Mouse (Mus musculus) A20 (cell line): ENCODE results near the gene 1300017J02Rik.

Source experiments
- DNase-seq: peaks from one replicate; pipeline ENCODE4 v3.0.0-alpha.2; 2011; ENCODE audit warnings: low read depth, low spot score

Gene 1300017J02Rik

DNA sequence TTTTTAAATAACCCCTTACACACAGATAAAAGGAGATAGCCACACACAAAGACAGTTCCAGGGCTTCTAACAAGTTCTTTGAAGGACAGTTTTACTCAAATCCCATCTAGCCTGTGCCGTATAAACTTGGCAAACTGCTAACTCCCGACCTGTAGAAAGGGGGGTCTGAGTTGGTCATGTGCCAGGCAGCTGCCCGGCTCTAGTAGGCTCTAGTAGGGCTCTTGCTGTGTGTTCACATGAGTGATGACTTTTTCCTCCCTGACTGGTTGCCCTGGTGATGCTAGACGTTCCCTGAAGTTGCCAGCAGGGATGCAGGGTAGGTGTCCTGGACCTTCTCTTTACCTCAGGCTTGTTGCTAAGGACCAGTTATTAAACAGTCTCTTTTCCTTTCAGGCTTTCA, 33.8 kb downstream of the 1300017J02Rik start:
- no peak for DNase-seq

DNA sequence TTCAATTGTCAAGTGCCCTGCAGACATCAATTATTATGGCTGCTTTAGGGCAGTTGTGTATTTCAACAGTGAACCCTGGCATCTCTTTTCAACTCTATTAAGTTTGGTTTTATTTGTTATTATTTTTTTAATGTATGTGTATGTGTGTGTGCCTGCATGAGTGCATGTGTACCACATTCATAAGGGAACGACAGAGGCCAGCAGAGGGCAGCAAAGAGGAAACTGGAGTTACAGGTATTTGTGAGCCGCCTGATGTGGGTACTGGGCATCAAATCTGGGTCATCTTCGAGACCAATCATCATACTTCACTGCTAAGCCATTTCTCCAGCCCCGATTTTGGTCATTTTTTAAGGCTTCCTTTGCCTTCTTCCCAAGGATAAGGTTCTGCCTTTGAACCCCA, 39.1 kb downstream of the 1300017J02Rik start:
- peak; percentile 14 for DNase-seq

DNA sequence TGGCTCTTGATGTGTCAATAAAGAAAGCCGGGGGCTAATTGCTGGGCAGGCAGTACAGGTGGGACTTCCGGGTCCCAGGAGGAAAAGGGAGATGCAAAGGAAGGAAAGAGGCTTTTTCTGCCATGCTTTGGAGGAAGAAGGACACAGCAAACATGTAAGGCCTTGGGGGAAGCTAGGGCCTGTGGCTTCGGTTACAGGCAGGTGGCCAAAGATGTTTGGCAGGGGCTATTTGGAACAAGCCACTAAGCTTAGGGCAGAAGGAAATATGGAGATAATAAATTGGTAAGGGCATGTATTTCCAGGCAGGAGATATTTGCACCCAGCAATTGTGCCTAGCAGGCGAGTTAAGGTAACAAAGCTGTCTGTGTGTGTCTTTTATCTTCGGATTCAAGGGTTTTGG, 52.0 kb downstream of the 1300017J02Rik start:
- DNase-seq = no peak

DNA sequence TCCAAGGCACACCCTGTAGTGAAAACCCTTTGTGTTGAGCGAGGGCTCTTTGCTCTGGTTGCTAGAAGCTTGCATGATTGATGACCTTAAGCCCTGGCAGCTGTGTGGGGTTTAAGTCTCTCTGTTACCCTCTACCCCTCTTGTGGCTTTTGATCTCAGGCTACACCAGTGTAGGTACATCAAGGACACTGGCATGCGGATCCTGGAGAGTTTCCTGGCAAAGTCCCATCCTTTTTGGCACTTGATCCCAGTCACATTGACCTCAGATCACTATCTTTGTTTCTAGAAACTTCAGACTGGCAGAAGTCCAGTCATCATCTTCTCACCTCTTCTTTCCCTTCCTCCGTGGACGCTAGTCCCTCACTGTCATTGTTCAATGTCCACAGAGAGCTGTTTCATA, 56.3 kb downstream of the 1300017J02Rik start:
- DNase-seq = no peak

DNA sequence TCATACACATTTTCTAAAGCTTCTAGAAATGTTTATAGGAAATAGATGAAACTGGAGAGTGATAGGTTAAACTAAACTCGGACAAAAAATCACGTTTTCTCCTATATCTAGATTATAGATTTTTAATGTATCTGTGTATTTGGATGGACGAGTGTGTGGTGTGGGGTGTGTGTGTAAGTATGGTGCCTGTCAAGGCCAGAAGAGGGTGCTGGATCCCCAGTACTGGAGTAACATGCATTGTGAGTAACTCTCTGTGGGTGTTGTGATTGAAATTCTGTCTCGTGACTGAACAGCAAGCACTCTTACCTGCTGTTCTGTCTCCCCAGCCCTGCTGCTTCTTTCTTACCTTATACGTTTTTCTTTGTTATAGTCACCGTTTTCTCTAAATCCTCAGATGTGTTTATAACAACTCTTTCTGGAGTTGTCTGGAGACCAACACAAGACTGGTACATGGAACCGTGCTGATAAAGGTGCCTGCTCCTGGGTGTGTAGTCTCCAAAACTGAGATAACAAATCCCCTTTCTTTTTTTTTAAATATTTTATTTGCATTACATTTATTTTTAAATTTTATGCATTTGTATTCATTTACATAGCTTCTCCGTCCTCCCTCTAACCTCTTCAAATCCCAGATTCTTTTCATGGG, 58.2 kb downstream of the 1300017J02Rik start:
- DNase-seq = peak; percentile 19

DNA sequence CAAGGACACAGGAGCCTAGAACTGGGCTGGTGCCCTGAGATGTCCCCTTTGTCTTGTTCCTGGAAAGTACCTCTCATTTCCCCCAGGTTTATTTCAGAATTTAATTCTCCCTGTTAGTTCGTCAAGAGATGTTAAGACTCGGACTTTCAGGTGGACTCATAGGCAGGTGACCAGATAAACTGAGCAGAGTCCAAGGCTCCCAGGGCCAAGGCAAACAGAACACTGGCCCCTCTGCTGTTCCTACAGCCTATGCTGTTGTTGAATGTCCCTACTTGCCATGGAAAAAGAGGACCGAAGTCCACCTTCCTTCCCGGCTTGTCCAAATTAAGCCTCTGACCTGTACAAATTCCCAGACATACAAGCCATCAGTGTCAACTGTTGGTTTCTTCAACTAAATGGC, 61.2 kb downstream of the 1300017J02Rik start:
- DNase-seq = no peak

DNA sequence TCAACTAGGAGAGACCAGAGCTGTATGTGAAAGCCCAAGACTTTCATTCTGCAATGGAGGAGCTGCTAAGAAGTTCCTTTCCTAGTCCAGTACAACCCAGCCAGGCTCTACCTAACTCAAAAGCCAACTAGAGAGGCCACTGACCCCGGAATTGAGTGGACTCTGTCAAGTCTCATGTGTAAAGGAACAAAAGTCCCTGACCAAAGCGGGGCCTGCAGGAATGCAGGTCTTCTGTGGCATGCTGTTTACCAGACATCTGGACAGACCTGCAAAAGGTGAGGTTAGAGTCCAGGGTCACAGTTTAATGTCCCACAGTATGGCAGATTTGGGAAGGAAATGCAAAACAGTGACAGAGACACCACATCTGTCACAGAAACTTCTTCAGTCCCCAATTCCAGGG, 63.7 kb downstream of the 1300017J02Rik start:
- DNase-seq = no peak

DNA sequence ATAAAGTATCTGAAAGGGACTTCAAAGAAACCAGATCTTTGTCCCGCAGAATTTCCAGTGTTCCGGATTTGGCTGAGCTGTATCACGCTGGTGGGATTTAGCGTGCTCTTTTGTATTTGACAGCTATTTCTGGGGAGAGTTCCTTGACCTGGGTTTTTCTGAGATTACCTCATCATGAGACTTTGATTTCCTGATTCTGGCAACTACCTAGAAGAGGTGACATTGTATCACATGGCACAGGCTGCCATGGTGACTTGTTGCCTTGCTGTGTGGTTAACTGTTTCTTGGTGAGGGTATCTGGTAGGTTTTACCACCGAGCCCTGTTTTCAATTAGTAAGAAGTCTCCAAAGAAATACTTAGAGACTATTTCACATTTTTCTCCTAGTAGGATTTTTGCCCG, 65.4 kb downstream of the 1300017J02Rik start:
- no peak for DNase-seq

DNA sequence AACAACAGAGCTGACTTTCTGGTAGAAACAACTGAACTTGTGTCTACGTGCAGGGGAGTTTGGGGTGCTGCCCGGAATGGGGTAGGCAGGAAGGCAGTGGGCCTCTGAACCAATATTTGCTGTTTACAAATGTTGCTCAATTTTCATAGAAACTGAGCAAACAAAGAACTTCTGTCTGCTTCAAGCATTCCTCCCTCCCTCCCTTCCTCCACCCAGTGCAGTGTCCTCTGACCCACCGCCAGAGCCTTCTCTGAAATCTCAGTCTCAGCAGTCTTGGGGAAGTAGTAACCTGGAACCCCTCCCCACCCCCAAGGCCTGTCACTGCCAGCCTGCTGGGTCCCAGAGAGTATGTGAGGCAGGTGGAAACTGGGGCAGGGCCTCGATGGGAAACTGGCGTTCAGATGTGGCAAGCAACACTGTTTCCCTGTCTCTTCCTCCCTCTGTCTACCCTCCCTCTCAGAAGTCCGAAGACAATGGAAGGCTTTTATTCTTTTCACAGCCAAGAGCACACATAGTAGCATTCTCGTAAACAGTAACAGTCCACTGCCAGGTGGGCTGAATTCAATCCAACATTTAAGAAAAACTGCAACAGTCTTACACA, 70.2 kb downstream of the 1300017J02Rik start:
- DNase-seq = no peak

DNA sequence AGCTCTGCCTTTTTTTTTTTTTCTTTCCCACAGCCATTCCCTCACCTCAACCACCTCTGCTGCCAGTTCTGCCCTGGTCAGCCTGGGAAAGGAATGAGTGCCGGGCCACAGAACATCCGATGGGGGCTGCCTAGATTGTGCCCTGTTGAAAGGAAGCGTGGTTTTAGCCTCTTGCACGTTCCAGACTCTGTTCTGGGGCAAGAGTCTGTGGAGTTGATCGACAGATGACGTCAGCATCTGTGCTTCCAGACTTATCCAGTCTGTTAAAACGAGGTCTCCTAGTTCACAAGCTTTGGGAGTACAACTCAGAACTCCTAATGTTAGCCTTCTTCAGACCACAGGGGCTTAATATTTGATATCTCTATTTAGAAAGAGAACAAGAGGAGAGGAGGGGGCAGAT, 70.8 kb downstream of the 1300017J02Rik start:
- DNase-seq = no peak

DNA sequence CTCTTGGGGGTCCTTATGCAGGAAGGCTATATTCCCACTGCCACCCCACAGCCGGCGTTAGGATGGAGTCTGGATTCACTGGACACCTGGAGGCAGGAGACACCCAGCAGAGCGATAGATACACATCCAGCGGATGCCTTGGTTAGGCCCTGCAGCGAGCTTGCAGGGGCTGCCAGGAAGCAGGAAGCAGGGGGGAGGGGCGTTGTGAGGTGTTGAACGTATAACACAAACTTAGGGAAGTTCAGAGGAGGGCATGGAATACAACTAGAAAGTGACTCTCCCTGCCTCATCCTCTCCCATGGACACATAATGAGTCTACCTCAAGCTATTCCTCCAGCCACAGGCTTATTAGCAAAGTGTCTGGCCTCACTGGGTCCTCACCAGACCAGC, 71.9 kb downstream of the 1300017J02Rik start:
- no peak for DNase-seq

DNA sequence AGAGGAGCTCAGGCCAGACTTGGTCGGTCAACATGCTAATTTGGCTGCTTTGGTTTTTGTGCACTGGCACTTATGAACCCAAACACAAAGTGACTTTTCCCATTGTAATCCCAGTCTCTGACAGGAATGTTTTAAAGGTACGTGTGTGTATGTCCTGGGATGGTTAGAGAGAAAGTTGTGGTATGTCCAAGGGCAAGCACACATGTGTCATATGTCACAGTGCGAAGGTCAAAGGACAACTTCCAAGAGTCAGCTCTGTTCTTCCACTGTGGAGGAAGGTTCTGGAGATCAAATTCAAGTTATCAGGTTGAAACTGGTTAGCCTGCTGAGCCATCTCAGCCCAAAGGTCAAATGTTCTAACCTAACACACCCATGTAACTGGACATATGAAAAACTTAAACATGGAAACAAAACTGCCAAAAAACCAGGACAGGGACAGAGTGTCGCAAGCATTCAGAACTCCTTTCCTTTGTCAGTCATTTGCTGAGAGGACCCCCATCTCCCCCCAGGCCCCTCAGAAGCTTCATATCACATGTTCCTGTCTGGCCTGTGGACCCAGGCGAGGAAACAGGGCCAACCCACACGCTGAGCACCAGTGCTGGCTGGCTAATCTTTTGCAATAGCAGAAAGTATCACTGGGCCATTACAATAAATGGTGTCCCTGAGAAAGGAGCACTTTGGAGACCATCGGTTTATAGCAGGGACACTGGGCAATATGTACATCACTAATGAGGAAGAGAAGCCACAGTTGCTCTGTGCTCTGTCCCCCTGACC, 72.5 kb downstream of the 1300017J02Rik start:
- no peak for DNase-seq

DNA sequence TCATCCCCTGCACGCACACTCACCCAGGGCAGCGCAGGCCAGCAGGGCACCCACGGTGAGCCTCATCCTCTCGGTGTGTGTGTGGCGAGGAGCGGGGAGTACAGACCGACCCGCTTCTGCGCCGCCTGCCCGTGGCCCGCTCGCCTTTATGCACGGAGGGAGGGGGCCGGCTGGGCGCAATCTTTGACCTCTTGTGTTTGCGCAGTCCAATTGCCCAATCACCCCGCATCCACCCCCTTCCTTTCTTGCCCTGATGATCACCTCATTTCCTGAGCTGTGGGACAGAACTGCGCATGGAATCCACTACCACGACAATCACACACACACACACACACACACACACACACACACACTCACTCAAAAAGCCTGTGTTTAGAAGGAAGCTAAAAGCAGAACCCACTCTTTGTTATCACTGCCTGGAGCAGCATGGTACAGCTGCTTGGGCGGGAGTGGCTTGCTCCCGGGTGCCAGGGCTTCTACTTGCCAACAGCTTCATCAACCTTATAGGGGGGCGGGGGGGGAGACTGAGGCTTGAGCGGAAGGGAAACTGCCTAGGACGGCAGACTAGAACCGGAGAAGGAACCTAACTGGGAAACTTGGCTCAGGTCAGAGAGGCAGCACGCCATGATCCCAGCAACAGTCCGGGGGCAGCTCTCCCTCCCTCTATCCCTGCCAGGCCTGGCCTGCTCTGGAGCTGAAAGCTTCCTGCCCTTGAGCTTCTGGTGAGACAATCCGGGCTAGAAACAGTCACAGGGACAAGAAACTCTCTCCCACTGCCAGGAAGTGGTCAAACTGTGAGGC, 74.5 kb downstream of the 1300017J02Rik start, which contains the start of the genes Gm20425 and Trf:
Gene Gm20425, minus strand, starts transcription at position 157 of the 801 bp plus-strand sequence.
Gene Trf, minus strand, starts transcription at position 294 of the 801 bp plus-strand sequence.
- no peak for DNase-seq

DNA sequence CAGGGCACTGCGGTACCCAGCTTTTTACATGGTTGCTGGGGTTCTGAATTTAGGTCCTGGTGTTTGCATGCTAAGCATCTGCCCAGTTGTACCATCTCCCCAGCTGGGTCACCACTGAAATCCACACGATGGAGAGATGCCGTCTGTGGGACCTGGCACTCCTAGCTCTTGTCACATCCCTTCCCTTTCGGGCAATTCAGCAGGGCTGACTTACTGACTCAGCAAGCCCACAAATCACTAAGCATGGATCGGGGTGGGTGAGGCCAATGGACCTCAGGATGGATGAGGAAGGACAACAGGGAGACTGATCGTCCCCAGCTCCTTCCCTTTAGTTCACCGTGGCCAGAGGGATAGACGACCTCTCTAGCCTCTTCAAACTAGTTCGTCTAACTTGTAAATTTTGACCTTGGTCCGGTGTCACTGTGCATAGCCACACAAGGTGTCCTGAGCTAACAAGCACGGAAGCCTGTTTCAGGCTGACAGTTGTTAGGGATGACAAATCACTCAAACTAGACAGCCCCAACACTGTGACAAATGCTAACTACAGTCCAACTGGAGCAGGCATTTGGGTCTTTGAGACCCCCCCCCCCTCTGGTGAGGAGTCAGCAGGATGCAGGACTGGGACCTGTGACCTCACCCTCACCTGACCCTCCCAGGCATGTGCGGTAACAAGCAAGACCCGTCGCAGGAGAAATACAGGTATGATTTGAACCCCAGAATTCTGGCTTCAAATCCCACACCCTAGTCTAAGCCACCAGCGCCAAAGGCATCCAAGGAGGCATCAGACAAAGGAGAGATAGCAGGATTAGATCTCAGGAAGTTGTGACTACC, 75.6 kb downstream of the 1300017J02Rik start:
- DNase-seq = no peak

DNA sequence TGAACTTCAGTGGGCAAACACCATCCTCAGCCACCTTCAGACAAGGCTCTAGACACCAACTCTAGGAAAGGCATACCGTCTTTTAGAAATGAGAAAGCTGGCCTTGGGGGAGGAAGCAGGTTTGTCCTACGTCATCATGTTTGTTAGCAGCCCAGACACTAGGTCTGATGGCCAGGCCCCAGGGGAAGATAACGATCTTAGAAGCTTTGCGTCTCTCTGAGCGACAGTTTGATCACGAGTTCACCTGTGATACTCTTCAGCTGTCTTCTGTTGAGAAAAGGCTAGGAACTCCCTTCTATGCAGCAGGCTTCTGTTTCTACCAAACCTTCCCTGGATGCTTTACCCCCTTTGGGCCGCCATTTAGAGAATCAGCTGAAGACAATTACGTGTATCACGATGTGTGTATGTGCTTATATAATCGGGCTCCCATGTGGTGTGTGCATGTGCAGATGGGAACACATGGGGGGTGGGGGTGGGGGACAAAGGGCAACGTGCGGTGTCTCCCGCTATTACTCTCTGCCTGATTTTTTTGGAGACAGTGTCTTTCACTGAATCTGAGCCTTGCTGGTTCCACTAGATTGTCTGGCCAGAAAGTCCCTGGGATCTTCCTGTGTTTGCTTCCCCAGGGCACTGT, 76.4 kb downstream of the 1300017J02Rik start:
- no peak for DNase-seq

DNA sequence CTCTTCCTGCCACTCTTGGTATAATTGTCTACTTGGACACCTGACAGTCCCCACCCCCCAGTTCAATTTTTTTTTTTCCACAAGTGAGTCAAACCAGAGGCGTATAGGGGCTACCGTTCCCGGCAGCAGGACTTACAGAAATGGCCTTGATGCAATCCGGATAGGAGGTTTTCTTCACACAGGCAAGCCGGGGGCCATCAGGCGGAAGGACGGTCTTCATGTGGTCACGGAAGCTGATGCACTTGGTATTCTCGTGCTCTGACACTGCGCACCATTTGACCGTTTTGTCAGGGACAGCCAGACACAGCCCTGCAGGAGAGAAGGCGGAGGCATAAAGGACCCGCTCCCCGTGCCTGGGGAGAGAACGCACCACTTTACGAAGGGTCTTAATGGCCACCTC, 77.1 kb downstream of the 1300017J02Rik start:
- no peak for DNase-seq

DNA sequence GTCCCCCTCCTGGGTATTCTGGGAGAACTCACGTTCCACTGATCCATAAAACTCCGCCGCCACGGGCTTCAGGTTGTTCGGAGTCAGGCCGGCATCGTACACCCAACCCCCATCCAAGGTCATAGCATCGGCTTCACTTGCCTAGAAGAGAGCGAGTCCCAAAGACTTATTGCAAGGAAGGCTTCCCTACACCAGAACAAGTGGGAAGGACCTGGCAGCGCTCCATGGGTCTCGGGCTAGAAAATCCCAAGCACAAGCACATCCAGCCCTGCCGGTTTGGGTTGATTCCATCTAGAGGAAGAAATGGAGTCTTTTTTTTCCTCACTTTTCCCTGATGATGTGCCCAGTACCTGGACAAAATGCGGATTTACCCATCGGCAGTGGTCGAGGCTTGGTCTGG, 78.1 kb downstream of the 1300017J02Rik start:
- no peak for DNase-seq

DNA sequence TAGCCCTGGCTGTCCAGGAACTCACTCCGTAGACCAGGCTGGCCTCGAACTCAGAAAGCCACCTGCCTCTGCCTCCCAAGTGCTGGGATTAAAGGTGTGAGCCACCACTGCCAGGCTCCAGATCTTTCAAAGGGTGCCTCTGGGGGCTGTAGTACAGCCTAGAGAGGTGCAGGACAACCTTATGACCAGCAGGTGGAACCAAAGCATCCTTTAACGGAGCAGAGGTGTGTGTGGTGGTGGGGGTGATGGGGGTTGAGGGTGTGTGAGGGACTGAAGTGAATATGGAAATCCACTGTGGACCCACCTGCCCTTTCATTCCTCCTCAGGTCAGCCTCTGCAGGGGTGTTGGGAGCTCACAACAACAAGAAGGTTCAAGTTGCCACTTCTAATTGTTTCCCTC, 79.4 kb downstream of the 1300017J02Rik start:
- DNase-seq = peak; percentile 63

DNA sequence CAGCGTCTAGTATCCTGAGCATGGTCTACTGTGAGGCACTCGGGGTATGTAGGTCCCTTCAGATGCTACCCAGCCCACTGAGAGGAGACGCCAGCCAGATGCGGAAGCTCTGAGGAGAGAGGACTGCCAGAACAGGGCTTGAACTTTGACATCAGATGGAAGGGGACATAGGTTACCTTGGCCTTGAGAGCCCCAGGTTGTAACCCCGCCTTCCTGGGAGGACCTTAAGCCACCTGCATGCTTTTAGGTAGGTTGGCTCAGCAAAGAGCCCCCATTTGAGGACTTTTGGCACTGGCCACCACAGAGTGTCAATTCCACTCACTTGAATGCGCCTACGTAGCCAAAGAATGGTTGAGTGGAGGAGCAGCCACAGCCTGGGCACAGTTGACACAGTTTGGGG, 80.2 kb downstream of the 1300017J02Rik start:
- no peak for DNase-seq

DNA sequence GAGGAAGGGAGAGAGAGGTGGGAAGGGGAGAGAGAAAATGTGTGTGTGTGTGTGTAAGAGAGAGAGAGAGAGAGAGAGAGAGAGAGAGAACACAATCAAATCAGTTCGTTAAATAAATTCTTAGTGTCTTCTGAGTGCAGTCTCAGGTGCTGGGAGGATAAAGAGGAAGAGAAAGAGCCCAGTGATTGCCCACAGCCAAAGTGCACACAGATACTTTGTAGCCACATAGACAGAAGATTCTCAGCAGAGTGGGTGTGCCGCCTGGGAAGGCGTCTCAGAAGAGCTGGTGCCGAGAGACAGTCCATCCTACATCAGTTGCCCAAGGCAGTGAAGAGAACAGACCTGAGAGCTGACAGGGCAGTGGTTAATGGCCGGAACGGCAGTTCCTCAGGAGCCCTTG, 90.6 kb downstream of the 1300017J02Rik start:
- peak; percentile 63 for DNase-seq

DNA sequence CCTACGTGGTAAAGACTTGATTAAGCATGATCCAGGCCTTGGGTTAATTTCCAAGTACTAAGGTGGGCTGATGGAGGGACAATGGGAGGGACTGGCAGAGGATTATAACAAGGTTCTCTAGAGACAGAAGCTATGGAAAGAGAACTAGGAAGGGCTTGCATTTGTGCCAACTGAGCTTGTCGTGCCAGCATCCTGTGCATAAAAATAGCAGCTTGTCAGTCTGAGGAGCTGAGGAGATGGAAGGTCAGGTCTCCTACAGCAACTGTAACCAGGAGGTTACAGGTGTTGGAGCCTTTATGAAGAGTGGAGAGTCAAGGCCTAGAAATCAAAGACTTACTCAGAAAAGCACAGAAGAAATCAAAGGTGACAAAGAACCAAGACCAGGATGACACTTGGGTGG, 91.3 kb downstream of the 1300017J02Rik start:
- DNase-seq = peak; percentile 18
